Mouse (Mus musculus) hindbrain, embryonic 12.5 days (tissue): ENCODE data around the gene Ldb1. TPM values are rescaled to one million over a fixed set of nuclear protein-coding genes. Genes with fewer than 3 reads are reported as not detected.

Experiments used
- ATAC-seq: fragments of 200-750 bp; cut with Nextera tagmentation; 2 replicates; pipeline ENCODE4 v1.8.0; 2017; ENCODE audit warnings: moderate TSS enrichment; ENCODE audit not compliant: low FRiP score
- H3K27ac ChIP-seq: fragments of 300-500 bp; sonication (generic); 2 replicates; pipeline ENCODE4 v1.5.1; 2016; ENCODE audit warnings: mild to moderate bottlenecking
- H3K27me3 ChIP-seq: fragments of 300-500 bp; sonication (generic); 2 replicates; pipeline ENCODE4 v1.6.1; 2016; ENCODE audit warnings: mild to moderate bottlenecking
- H3K36me3 ChIP-seq: fragments of 300-500 bp; sonication (generic); 2 replicates; pipeline ENCODE4 v1.6.1; 2016; ENCODE audit warnings: mild to moderate bottlenecking
- H3K4me1 ChIP-seq: fragments of 300-500 bp; sonication (generic); 2 replicates; pipeline ENCODE4 v1.6.1; 2016
- H3K4me2 ChIP-seq: fragments of 300-500 bp; sonication (generic); replicated peaks from 2 replicates; pipeline ENCODE4 v1.6.1; 2016; ENCODE audit warnings: mild to moderate bottlenecking
- H3K4me3 ChIP-seq: fragments of 300-500 bp; sonication (generic); 2 replicates; pipeline ENCODE4 v1.5.1; 2016; ENCODE audit warnings: mild to moderate bottlenecking
- H3K9ac ChIP-seq: fragments of 300-500 bp; sonication (generic); 2 replicates; pipeline ENCODE4 v1.6.1; 2016; ENCODE audit warnings: mild to moderate bottlenecking, moderate library complexity
- H3K9me3 ChIP-seq: fragments of 300-500 bp; sonication (generic); replicated peaks from 2 replicates; pipeline ENCODE4 v1.6.1; 2016; ENCODE audit warnings: mild to moderate bottlenecking
- WGBS: fragments of 180-500 bp; shearing (Covaris S2); methylation state at CpG from one replicate; pipeline ENCODE4 v1.1.7; 2016; 5-methylcytosine and 5-hydroxymethylcytosine counted together
- polyA plus RNA-seq: library from polyadenylated mRNA; unstranded; fragments of >200 nt; fragmentation: Nextera tagmentation; extraction: Ambion mirVana; gene quantifications from 2 replicates; pipeline ENCODE4 v1.2.1, GENCODE M21; 2016

The Ldb1 gene
- polyA plus RNA-seq, result 129 and 138 TPM in 2 replicates

DNA sequence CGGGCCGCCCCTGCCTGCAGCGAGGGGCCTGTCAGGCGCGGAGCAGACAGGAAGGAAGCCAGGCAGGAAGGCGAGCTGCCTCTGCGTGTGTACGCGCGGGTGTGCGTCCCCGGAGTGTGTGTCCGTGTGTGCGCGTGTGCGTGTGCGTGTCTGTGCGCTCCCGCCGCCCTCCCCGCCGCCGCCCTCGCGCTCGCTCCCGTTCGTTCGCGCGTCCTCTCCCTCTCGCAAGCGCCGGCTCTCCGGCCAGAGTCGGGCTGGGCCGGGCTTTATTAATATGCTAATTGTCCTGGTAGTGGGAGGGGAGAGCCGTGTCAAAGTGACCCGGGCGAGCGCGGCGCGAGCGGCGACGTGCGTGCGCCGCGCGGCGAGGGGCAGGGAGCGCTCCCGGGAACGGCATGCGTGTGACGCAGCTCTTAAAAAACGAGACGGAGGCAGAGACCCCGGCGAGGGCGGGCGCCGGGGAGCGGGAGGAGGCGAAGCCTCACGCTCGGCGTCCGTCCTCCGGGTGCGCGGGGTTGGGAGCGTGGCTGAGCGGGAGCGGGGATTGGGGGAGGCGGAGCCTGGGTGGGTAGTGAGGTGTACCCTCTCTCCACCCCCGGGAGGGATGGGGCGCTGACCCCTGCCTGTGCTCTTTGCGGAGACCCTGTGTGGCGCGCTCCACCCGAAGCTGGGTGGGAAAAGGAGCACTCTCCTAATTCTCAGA, at the start of gene Ldb1:
TSS of gene Ldb1 (minus strand) at position 222 of the 703 bp plus-strand sequence.
- H3K36me3 ChIP-seq, result no peaks in the 10 kb centered on the region
- H3K9me3 ChIP-seq, result no peaks in the 10 kb centered on the region
- peak; percentile 65 for ATAC-seq
- under 1% methylated on average over 58 of the region's 84 CpGs for WGBS
- peak within 1 kb of the TSS; percentile 99 for H3K9ac ChIP-seq
- H3K4me3 ChIP-seq, result peak within 1 kb of the TSS; percentile 90
- no peaks in the 10 kb centered on the region for H3K27me3 ChIP-seq
- peak within 1 kb of the TSS; percentile 84 for H3K4me2 ChIP-seq
- H3K27ac ChIP-seq, result peak within 1 kb of the TSS; percentile 99
- peaks cover 51% of the 10 kb centered on the region for H3K4me1 ChIP-seq

- H3K27ac ChIP-seq, result no peak overlapping the region
- no peaks in the 10 kb centered on the region for H3K4me1 ChIP-seq
- no peak overlapping the region for H3K4me3 ChIP-seq
- H3K9me3 ChIP-seq, result 0 out of 2 replicates have a peak, but pooled peaks cover 3% of the 10 kb centered on the region
- no peak overlapping the region for H3K9ac ChIP-seq
- H3K27me3 ChIP-seq, result no peaks in the 10 kb centered on the region
- ATAC-seq, result no peak
- H3K4me2 ChIP-seq, result no peak overlapping the region
- 95% methylated on average over 2 of the region's 2 CpGs for WGBS
- H3K36me3 ChIP-seq, result no peaks in the 10 kb centered on the region
Measured at GRCm38 (mm10) chr19:46094144-46094543, 49.1 kb upstream of the Ldb1 start.

- no peak overlapping the region for H3K27ac ChIP-seq
- 0 out of 2 replicates have a peak, but pooled peaks cover 3% of the 10 kb centered on the region for H3K9me3 ChIP-seq
- 91% methylated on average over 4 of the region's 4 CpGs for WGBS
- no peak overlapping the region for H3K4me3 ChIP-seq
- no peak for ATAC-seq
- H3K4me1 ChIP-seq, result no peaks in the 10 kb centered on the region
- no peak overlapping the region for H3K9ac ChIP-seq
- no peaks in the 10 kb centered on the region for H3K36me3 ChIP-seq
- no peak overlapping the region for H3K4me2 ChIP-seq
- no peaks in the 10 kb centered on the region for H3K27me3 ChIP-seq
Measured at GRCm38 (mm10) chr19:46091641-46092040, 46.6 kb upstream of the Ldb1 start.

GRCm38 (mm10) chr19:46087871-46088270, 42.9 kb upstream of the Ldb1 start:
- Histone ChIP-seq H3K4me1 (no peaks in the 10 kb centered on the region), H3K27me3 (no peaks in the 10 kb centered on the region), H3K27ac (no peak overlapping the region), H3K9me3 (no peaks in the 10 kb centered on the region), H3K4me2 (no peak overlapping the region), H3K4me3 (no peak overlapping the region), H3K9ac (no peak overlapping the region), H3K36me3 (peaks cover 31% of the 10 kb centered on the region)
- WGBS, result 87% methylated on average over 7 of the region's 7 CpGs
- no peak for ATAC-seq

- H3K4me2 ChIP-seq, result no peak overlapping the region
- ATAC-seq, result no peak
- H3K27ac ChIP-seq, result no peak overlapping the region
- no peak overlapping the region for H3K4me3 ChIP-seq
- no peaks in the 10 kb centered on the region for H3K9me3 ChIP-seq
- H3K36me3 ChIP-seq, result peaks cover 46% of the 10 kb centered on the region
- no peaks in the 10 kb centered on the region for H3K27me3 ChIP-seq
- H3K4me1 ChIP-seq, result no peaks in the 10 kb centered on the region
- 61% methylated on average over 3 of the region's 3 CpGs for WGBS
- H3K9ac ChIP-seq, result no peak overlapping the region
Measured at GRCm38 (mm10) chr19:46086337-46086736, 41.3 kb upstream of the Ldb1 start.

DNA sequence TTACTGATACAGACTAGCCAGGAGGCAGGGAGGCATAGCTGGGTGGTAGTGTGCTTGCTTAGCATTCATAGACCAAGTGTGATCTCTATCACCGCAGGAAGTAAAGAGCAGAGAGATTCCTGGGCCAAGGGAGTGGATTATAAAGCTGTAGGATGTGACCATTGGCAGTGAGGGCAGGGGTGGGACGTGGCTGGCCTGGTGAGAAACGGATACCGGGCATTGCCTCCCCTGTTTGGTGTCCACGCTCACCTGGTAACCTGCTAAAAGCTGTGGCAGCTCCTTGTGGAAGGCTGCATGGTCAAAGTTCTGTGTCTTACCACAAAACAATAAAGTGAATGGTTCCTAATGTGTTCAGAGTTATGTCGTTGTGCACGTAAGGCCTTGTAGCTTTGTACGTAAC, 40.2 kb upstream of the Ldb1 start:
- 94% methylated on average over 8 of the region's 8 CpGs for WGBS
- peaks cover 57% of the 10 kb centered on the region for H3K36me3 ChIP-seq
- no peak overlapping the region for H3K9ac ChIP-seq
- no peaks in the 10 kb centered on the region for H3K4me1 ChIP-seq
- H3K4me3 ChIP-seq, result no peak overlapping the region
- no peak overlapping the region for H3K4me2 ChIP-seq
- H3K27ac ChIP-seq, result no peak overlapping the region
- H3K27me3 ChIP-seq, result no peaks in the 10 kb centered on the region
- ATAC-seq, result no peak
- H3K9me3 ChIP-seq, result no peaks in the 10 kb centered on the region

GRCm38 (mm10) chr19:46078535-46078934, 33.5 kb upstream of the Ldb1 start:
- 68% methylated on average over 3 of the region's 3 CpGs for WGBS
- no peak for ATAC-seq
- peaks cover 20% of the 10 kb centered on the region for H3K4me1 ChIP-seq

GRCm38 (mm10) chr19:46075616-46076607, 30.9 kb upstream of the Ldb1 start, which contains the start of gene Nolc1:
Nolc1 (plus strand) TSS chr19:46075863.
- Histone ChIP-seq H3K9me3 (no peaks in the 10 kb centered on the region), H3K4me3 (peak within 1 kb of the TSS; percentile 89), H3K27me3 (no peaks in the 10 kb centered on the region), H3K4me1 (peaks cover 20% of the 10 kb centered on the region), H3K4me2 (peak within 1 kb of the TSS; percentile 68), H3K9ac (peak within 1 kb of the TSS; percentile 78), H3K36me3 (peaks cover 47% of the 10 kb centered on the region), H3K27ac (peak within 1 kb of the TSS; percentile 75)
- peak; percentile 96 for ATAC-seq
- WGBS, result under 1% methylated on average over 66 of the region's 66 CpGs

More at GRCm38 (mm10) chr19:46078535-46078934, 33.5 kb upstream of the Ldb1 start:
- H3K36me3 ChIP-seq, result peaks cover 49% of the 10 kb centered on the region
- H3K4me3 ChIP-seq, result no peak overlapping the region
- no peak overlapping the region for H3K27ac ChIP-seq
- no peak overlapping the region for H3K4me2 ChIP-seq
- no peak overlapping the region for H3K9ac ChIP-seq
- H3K27me3 ChIP-seq, result no peaks in the 10 kb centered on the region
- H3K9me3 ChIP-seq, result no peaks in the 10 kb centered on the region

- Histone ChIP-seq H3K9me3 (no peaks in the 10 kb centered on the region), H3K27me3 (no peaks in the 10 kb centered on the region), H3K4me3 (no peak overlapping the region), H3K9ac (no peak overlapping the region), H3K36me3 (peaks cover 42% of the 10 kb centered on the region), H3K4me1 (peaks cover 20% of the 10 kb centered on the region), H3K27ac (no peak overlapping the region), H3K4me2 (no peak overlapping the region)
- no peak for ATAC-seq
- WGBS, result 89% methylated on average over 5 of the region's 5 CpGs
Measured at GRCm38 (mm10) chr19:46074266-46074665, 29.3 kb upstream of the Ldb1 start.

DNA sequence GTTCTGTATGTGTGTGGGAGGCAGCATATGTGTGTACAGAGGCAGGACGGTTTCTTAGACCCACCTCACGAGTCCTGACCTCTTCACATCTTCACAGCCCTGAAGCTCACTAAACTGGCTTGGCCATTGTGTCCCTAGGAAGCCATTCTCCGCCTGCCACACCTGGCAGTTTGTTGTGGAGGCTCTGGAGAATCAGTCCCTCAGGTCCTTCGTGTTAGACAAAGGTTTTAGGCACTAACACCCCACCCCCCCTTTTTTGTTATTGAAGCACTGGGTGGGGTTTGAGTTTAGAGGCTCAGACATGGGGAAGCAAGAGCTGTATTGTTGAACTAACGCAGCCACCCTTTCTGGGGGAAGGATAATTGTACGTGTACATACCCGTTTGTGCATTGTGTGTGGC, 28.3 kb upstream of the Ldb1 start:
- Histone ChIP-seq H3K9me3 (no peaks in the 10 kb centered on the region), H3K4me1 (peaks cover 20% of the 10 kb centered on the region), H3K4me2 (no peak overlapping the region), H3K36me3 (peaks cover 41% of the 10 kb centered on the region), H3K27ac (no peak overlapping the region), H3K27me3 (no peaks in the 10 kb centered on the region), H3K4me3 (no peak overlapping the region), H3K9ac (no peak overlapping the region)
- 89% methylated on average over 7 of the region's 7 CpGs for WGBS
- no peak for ATAC-seq

- no peak overlapping the region for H3K27ac ChIP-seq
- peaks cover 87% of the 10 kb centered on the region for H3K36me3 ChIP-seq
- no peak overlapping the region for H3K4me2 ChIP-seq
- no peak overlapping the region for H3K9ac ChIP-seq
- no peak for ATAC-seq
- no peak overlapping the region for H3K4me3 ChIP-seq
- H3K27me3 ChIP-seq, result no peaks in the 10 kb centered on the region
- H3K4me1 ChIP-seq, result no peaks in the 10 kb centered on the region
- no peaks in the 10 kb centered on the region for H3K9me3 ChIP-seq
- 73% methylated on average over 10 of the region's 10 CpGs for WGBS
Measured at GRCm38 (mm10) chr19:46068054-46068453, 23.0 kb upstream of the Ldb1 start.

DNA sequence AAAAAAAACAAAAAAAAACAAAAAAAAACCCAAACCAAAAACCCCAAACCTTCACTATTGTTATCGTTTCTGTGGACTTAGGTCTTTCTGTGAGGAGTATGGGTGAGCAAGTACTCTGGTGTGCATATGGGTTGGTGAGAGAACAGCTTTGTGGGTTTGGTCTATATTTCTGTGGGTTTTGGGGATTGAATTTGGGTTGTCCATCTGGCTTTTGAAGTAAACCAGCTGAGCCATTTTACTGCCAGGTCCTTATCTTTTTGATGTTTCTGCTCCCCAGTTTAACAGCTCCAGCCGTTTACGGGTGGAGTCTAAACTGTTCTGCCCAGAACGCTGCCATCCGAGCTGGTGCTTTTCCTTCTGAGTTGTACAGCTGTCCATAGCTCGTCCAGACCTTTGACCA, 15.8 kb upstream of the Ldb1 start:
- Histone ChIP-seq H3K36me3 (peaks cover 41% of the 10 kb centered on the region), H3K27me3 (no peaks in the 10 kb centered on the region), H3K4me3 (no peak overlapping the region), H3K4me1 (peaks cover 12% of the 10 kb centered on the region), H3K9me3 (no peaks in the 10 kb centered on the region), H3K9ac (no peak overlapping the region), H3K4me2 (no peak overlapping the region), H3K27ac (no peak overlapping the region)
- no peak for ATAC-seq
- 88% methylated on average over 6 of the region's 6 CpGs for WGBS
